Mouse (Mus musculus) liver, embryonic 11.5 days (tissue): ENCODE data around the gene Vstm2l. TPM values are rescaled to one million over a fixed set of nuclear protein-coding genes. Genes with fewer than 3 reads are reported as not detected.

Experiments
- ATAC-seq: fragments of 200-750 bp; cut with Nextera tagmentation; replicated peaks from 2 replicates; pipeline ENCODE4 v1.8.0; 2017; ENCODE audit warnings: moderate number of reproducible peaks, mild to moderate bottlenecking, moderate TSS enrichment, moderate library complexity; ENCODE audit not compliant: low FRiP score
- DNase-seq: peaks from one replicate; pipeline ENCODE4 v3.0.0-alpha.2; 2017; ENCODE audit warnings: low spot score
- H3K27ac ChIP-seq: fragments of 300-500 bp; sonication (generic); 2 replicates; pipeline ENCODE4 v1.5.1; 2014; ENCODE audit warnings: mild to moderate bottlenecking, low read depth, low read length, control low read depth
- H3K27me3 ChIP-seq: fragments of 300-500 bp; sonication (generic); replicated peaks from 2 replicates; pipeline ENCODE4 v1.6.1; 2014; ENCODE audit warnings: low read length, mixed read lengths; ENCODE audit not compliant: control insufficient read depth, insufficient read depth
- H3K36me3 ChIP-seq: fragments of 300-500 bp; sonication (generic); 2 replicates; pipeline ENCODE4 v1.6.1; 2014; ENCODE audit warnings: mild to moderate bottlenecking, low read length, moderate library complexity, mixed read lengths; ENCODE audit not compliant: control insufficient read depth, insufficient read depth
- H3K4me1 ChIP-seq: fragments of 300-500 bp; sonication (generic); replicated peaks from 2 replicates; pipeline ENCODE4 v1.6.1; 2014; ENCODE audit warnings: low read length, mixed read lengths; ENCODE audit not compliant: control insufficient read depth, insufficient read depth
- H3K4me2 ChIP-seq: fragments of 300-500 bp; sonication (generic); 2 replicates; pipeline ENCODE4 v1.6.1; 2014; ENCODE audit warnings: mild to moderate bottlenecking, control low read depth, moderate library complexity
- H3K4me3 ChIP-seq: fragments of 300-500 bp; sonication (generic); 2 replicates; pipeline ENCODE4 v1.5.1; 2014; ENCODE audit warnings: low read depth, low read length, control low read depth
- H3K9ac ChIP-seq: fragments of 300-500 bp; sonication (generic); 2 replicates; pipeline ENCODE4 v1.6.1; 2014; ENCODE audit warnings: low read depth, low read length, control low read depth
- H3K9me3 ChIP-seq: fragments of 300-500 bp; sonication (generic); 2 replicates; pipeline ENCODE4 v1.6.1; 2016; ENCODE audit warnings: low read length, inconsistent platforms, mixed read lengths; ENCODE audit not compliant: control insufficient read depth
- WGBS: fragments of 180-500 bp; shearing (Covaris S2); extraction: QIAGEN DNeasy Blood & Tissue Kit; methylation state at CpG from one replicate; pipeline ENCODE4 v1.1.7; 2014; 5-methylcytosine and 5-hydroxymethylcytosine counted together
- polyA plus RNA-seq: library from polyadenylated mRNA; unstranded; fragments of >200 nt; fragmentation: Nextera tagmentation; extraction: Ambion mirVana; gene quantifications from 2 replicates; pipeline ENCODE4 v1.2.1, GENCODE M21; 2014

Vstm2l gene
- polyA plus RNA-seq, 1 experiment from 2014 or later: 0.52 TPM

DNA sequence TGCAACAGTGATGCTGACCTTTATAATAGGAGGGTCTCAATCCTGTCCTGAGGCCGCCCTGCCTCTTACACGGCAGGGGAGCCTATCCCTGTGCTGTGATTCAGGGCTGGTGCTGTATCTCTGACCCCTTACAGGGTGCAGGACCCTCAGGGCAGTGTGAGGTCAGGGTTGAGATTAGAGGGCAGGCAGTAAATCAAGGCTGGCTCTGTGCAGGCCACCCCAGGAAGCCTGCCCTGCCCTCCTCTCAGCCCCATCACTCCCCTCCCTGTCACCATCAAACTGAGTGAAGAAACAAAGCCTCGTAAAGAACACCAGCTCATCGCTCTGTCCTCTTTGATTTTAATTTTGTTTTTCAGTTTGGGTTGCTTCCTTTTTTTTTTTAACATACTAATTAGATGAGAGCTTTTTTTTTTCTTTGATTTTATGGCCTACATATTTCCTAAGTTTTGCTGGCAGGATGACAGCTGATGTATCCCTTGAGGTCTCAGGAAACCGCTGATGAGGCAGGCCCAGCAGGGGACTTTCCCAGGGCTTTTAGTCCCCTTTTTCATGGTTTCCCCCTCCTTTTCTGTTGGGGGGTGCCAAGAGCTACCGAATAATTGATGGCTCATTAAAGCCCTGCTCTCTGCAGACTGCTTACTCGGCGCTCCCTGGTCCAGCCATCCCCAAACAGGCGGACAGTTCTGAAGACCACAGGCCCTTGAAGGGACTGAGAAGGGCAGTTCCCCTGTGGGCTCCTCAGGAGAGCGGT, 27.0 kb upstream of the Vstm2l start:
- Histone ChIP-seq H3K4me2 (no peak overlapping the region), H3K27ac (no peak overlapping the region), H3K27me3 (no peaks in the 10 kb centered on the region), H3K36me3 (peaks cover 5% of the 10 kb centered on the region; the same call in 1 of the 2 replicates), H3K4me3 (no peak overlapping the region), H3K9ac (no peak overlapping the region), H3K4me1 (peaks cover 7% of the 10 kb centered on the region), H3K9me3 (no peaks in the 10 kb centered on the region)
- ATAC-seq: no peak
- WGBS: 62% methylated on average over 10 of the region's 10 CpGs
- DNase-seq: no peak

DNA sequence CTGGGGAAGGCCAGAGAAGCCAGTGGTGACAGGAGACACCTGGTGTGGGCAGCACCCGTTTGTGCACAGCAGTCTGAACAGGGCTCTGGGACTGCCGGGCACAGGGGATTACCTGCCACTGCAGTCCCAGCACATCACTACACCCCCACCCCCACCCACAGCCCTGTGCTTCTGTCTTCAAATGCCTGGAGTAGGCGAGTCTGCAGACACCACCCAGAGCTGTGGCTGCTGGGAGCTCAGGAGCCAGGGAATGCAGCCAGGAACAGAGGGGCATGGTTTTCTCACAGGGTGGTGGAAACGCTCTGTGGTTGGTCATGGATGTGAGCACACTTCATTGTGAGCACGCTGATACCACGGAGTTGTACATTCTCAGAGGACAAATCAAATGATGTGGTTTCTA, 23.3 kb upstream of the Vstm2l start:
- Histone ChIP-seq H3K9me3 (no peaks in the 10 kb centered on the region), H3K27ac (no peak overlapping the region), H3K4me2 (no peak overlapping the region), H3K36me3 (no peaks in the 10 kb centered on the region), H3K27me3 (no peaks in the 10 kb centered on the region), H3K4me3 (no peak overlapping the region), H3K4me1 (peaks cover 7% of the 10 kb centered on the region), H3K9ac (no peak overlapping the region)
- DNase-seq (no peak), ATAC-seq (no peak)
- 78% methylated on average over 6 of the region's 6 CpGs for WGBS

DNA sequence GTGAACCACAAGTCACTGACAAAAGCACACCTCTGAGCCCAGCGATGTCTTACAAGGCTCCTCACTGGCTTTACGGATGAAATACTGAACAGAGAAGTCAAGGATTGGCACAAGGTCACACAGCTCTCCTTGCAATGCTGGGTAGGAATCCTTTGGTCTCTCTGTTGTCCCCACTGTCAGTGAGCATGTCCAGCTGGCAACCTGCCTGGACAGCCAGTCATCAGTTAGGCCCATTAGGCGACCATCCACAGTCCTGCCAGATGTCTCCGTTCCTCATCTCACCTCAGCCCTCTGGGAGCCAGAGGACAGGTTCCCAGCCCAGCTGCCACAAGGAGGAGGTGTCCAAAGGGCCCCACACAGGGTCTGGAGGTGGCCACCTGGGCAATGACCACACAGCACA, 17.3 kb upstream of the Vstm2l start:
- ATAC-seq (no peak), DNase-seq (no peak)
- 69% methylated on average over 4 of the region's 4 CpGs for WGBS
- no peaks in the 10 kb centered on the region for H3K36me3 ChIP-seq
- no peak overlapping the region for H3K9ac ChIP-seq
- H3K27ac ChIP-seq: no peak overlapping the region
- H3K4me3 ChIP-seq: no peak overlapping the region
- no peak overlapping the region for H3K4me2 ChIP-seq
- no peaks in the 10 kb centered on the region for H3K4me1 ChIP-seq
- no peaks in the 10 kb centered on the region for H3K9me3 ChIP-seq
- peaks cover 6% of the 10 kb centered on the region for H3K27me3 ChIP-seq

DNA sequence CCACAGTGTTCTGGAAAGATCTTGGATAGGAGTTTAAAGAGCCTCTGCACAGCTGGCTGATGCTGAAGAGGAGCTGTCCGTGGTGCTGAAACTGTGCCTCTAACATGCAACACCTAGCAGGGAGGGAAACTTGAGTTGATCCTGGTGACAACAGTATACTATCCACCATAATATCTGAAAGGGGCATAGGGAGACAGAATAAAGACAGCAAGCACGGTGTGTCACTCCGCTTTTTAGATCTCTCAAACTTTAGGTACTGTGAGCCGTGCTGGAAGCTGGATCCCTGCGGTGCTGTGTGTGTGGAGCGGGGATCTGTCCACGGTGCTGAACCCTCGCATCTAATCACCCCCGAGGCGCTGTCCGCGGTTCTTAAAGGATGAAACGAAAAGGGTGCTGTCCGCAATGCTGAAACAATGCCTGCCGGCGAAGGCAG, 1.2 kb upstream of the Vstm2l start:
- Histone ChIP-seq H3K27me3 (peaks cover 44% of the 10 kb centered on the region), H3K9ac (no peak overlapping the region), H3K9me3 (no peaks in the 10 kb centered on the region), H3K4me1 (0 out of 2 replicates have a peak, but pooled peaks cover 2% of the 10 kb centered on the region), H3K36me3 (no peaks in the 10 kb centered on the region), H3K27ac (no peak overlapping the region), H3K4me3 (no peak overlapping the region), H3K4me2 (no peak overlapping the region)
- 2% methylated on average over 16 of the region's 16 CpGs for WGBS
- ATAC-seq (peak; percentile 51; the same call in 1 of the 2 replicates), DNase-seq (peak; percentile 89)

DNA sequence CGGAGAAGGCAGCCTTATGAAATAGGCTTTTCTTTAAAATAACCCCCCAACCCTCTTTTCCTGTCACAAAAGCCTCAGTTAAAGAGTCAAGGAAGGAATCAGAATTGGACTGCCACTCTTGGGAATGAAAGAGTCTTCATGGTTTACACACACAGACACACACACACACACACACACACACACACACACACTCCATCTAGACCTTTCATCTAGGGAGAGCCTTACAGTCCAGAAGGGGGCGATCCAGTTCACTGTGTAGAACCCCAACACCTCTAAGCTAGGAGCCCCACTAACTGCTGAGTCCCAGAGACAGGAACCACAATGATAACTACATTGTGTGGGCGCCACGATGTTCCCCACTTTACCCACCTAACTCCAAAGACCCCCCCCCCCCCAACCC, 748 bp upstream of the Vstm2l start:
- Histone ChIP-seq H3K4me2 (no peak overlapping the region), H3K27me3 (peaks cover 44% of the 10 kb centered on the region), H3K4me3 (no peak overlapping the region), H3K9me3 (no peaks in the 10 kb centered on the region), H3K4me1 (0 out of 2 replicates have a peak, but pooled peaks cover 2% of the 10 kb centered on the region), H3K27ac (no peak overlapping the region), H3K36me3 (no peaks in the 10 kb centered on the region), H3K9ac (no peak overlapping the region)
- DNase-seq (no peak), ATAC-seq (no peak)
- 4% methylated on average over 4 of the region's 4 CpGs for WGBS

DNA sequence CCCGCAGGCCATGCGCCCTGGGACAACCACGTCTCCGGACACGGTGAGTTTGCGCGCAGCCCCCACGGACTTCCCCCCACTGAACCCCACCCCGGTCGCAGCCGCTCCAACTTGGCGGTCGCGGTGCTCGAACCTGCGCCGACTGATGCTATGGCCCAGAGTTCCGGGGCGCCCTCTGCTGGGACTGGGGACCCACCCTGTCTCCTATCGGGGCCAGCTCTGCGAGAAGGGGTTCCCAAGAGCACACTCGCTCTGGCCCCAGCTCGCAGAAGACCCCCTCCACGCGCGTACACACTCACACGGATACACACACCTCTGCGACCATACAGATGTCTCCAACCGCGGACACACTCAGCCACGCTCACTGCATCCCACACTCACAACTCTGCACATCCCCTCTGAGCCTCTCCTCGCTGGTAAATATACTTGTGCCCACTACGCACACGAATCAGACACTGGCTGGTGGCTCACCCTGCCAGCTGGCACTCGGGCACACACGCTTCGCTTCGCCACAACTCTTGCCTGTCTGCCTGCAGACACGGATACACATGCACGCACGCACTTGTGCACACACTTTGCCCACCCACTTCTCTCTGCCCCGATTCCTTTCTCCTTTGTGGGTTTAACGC, 550 bp downstream of the Vstm2l start:
- Histone ChIP-seq H3K27ac (no peak overlapping the region), H3K4me2 (peak overlapping the region; percentile 46), H3K36me3 (no peaks in the 10 kb centered on the region), H3K9ac (no peak overlapping the region), H3K27me3 (peaks cover 47% of the 10 kb centered on the region), H3K4me3 (peak overlapping the region; percentile 35), H3K9me3 (no peaks in the 10 kb centered on the region), H3K4me1 (0 out of 2 replicates have a peak, but pooled peaks cover 2% of the 10 kb centered on the region)
- WGBS: 39% methylated on average over 43 of the region's 43 CpGs
- no peak for DNase-seq
- ATAC-seq: no peak

DNA sequence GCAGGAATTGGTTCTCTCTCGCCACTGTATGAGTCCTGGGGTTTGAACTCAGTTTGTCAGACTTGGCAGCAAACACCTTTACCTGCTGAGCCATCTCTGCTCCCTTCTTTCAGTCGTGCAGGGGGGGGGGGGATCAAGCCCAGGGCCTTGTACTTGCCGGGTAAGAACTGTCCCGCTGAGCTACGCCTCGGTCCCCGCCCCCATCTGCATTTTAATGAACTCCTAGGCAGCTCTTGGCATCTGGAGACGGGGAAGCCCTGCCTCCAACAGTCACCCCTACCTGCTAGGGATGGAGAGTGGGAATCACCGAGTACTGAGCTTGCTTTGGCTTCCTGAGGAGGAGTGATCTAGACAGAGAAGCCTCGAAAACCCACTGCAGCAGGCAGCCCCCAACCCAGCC, 4.1 kb downstream of the Vstm2l start:
- H3K27me3 ChIP-seq: peaks cover 53% of the 10 kb centered on the region
- no peak for ATAC-seq
- 12% methylated on average over 10 of the region's 10 CpGs for whole genome bisulfite sequencing

DNA sequence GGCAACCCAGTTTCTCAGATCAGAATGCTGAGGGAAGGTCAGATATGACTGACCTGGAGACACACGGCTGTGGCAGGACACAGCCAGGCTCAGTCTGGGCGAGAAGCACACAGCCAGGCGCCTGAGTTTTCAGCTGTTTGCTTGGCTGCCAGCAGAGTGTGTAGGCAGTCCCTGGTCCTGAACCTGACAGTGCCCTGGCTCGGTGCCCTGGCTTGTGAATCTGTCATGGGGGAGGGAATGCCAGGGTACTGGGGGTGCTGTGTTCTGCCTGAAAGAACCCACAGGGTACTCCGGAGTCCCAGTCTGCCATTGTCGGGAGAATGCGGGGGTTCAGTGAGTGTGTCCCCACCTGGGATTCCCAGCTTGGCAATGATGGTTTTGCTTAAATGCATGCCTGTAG, 7.1 kb downstream of the Vstm2l start:
- H3K9me3 ChIP-seq: no peaks in the 10 kb centered on the region
- H3K4me2 ChIP-seq: no peak overlapping the region
- 67% methylated on average over 7 of the region's 7 CpGs for WGBS
- ATAC-seq: no peak
- H3K27ac ChIP-seq: no peak overlapping the region
- no peaks in the 10 kb centered on the region for H3K36me3 ChIP-seq
- H3K4me1 ChIP-seq: no peaks in the 10 kb centered on the region
- H3K9ac ChIP-seq: no peak overlapping the region
- no peak overlapping the region for H3K4me3 ChIP-seq
- H3K27me3 ChIP-seq: peaks cover 26% of the 10 kb centered on the region
- DNase-seq: no peak

More for the DNA sequence above, 4.1 kb downstream of the Vstm2l start:
- H3K4me1 ChIP-seq: 0 out of 2 replicates have a peak, but pooled peaks cover 2% of the 10 kb centered on the region
- H3K9me3 ChIP-seq: no peaks in the 10 kb centered on the region
- no peak overlapping the region for H3K27ac ChIP-seq
- no peak overlapping the region for H3K4me3 ChIP-seq
- no peak overlapping the region for H3K4me2 ChIP-seq
- no peak overlapping the region for H3K9ac ChIP-seq
- no peaks in the 10 kb centered on the region for H3K36me3 ChIP-seq
- no peak for DNase-seq

DNA sequence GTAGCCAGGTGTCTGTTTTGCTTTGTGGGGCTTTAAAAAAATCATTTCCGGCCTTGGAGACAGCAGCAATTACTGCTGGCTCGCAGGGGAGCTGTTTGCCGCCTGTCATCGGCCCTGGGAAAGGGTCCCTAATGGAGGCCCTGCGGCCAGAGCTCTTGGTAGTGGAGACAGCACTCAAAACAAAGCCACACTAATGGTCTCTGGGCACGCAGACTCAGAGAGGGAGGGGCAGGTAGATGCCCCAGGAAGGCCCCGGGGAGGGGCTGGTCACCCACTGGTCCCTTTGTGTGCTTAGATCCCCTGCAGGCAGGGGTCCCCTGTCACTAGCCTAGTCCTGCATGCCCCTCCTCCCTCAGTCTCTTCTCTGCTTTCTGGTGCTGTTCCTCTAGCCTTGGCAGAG, 9.0 kb downstream of the Vstm2l start:
- no peaks in the 10 kb centered on the region for H3K36me3 ChIP-seq
- peaks cover 17% of the 10 kb centered on the region for H3K27me3 ChIP-seq
- H3K9me3 ChIP-seq: no peaks in the 10 kb centered on the region
- whole genome bisulfite sequencing: 8% methylated on average over 7 of the region's 7 CpGs
- H3K4me2 ChIP-seq: no peak overlapping the region
- no peak for DNase-seq
- no peak overlapping the region for H3K4me3 ChIP-seq
- H3K27ac ChIP-seq: no peak overlapping the region
- no peak for ATAC-seq
- no peak overlapping the region for H3K9ac ChIP-seq
- no peaks in the 10 kb centered on the region for H3K4me1 ChIP-seq
